In the genomic region with DNA sequence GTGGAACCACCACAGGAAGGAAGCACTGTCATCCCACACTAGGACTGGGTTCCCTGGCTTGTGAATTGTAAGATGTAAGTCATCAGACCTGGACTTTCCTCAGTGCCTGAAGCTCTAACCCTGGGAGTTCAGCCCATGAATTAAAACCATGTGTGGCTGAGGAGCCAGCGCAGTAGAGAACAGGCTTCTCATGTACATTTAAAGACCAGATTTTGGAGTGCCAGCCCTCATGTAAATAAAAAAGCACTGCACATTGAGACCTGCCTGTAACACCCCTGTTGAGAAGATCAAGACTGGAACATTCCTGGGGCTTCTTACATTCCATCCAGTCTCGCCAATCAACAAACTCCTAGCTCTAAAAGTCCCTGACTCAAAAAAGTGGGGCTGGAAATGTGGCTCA, we compare ENCODE assay signal across 30 mouse cellular contexts.
DNase-seq lines count a peak whose midpoint lies in the region; ATAC-seq lines count a peak whose summit lies in the region.
"Had no signal": no experiment of that assay in that cellular context is flagged by ENCODE, and none has a peak within 500 bp of the region (broad histone marks: within the 10 kb centered on the region; RNA-seq: fewer than 3 reads in every experiment).

No protein-coding gene starts in this region.

- no peak overlapping the region for H3K9ac ChIP-seq in embryonic facial prominence, embryonic 14.5 days (ENCODE audit: low read depth, low read length)
- no peak overlapping the region for H3K9ac ChIP-seq in limb, embryonic 12.5 days (replicated peaks)
- H3K9ac ChIP-seq: forebrain, embryonic 15.5 days; hindbrain, embryonic 14.5 days; liver, embryonic 14.5 days; lung, embryonic 14.5 days; midbrain, embryonic 12.5 days; neural tube, embryonic 13.5 days; stomach, embryonic 15.5 days had no signal

- no peak for ATAC-seq in embryonic facial prominence, embryonic 14.5 days (ENCODE audit: low read depth)
- ATAC-seq in limb, embryonic 12.5 days (ENCODE audit: insufficient number of reproducible peaks, insufficient read depth, low FRiP score, low TSS enrichment, low read depth) = peak; percentile 78
- ATAC-seq: forebrain, embryonic 15.5 days; intestine, postnatal 0 days had no signal

- peaks cover 4% of the 10 kb centered on the region; the same call in 1 of the 2 replicates for H3K4me1 ChIP-seq in embryonic facial prominence, embryonic 10.5 days
- peaks cover 7% of the 10 kb centered on the region; the same call in 1 of the 2 replicates for H3K4me1 ChIP-seq in embryonic facial prominence, embryonic 14.5 days (ENCODE audit: control insufficient read depth, insufficient read depth, low read length)
- peaks cover 19% of the 10 kb centered on the region; the same call in 1 of the 2 replicates for H3K4me1 ChIP-seq in limb, embryonic 12.5 days (replicated peaks)
- H3K4me1 ChIP-seq: stomach, embryonic 15.5 days had no signal

- WGBS in embryonic facial prominence, embryonic 10.5 days = 56% methylated on average over 2 of the region's 2 CpGs
- 29% methylated on average over 2 of the region's 2 CpGs for WGBS in embryonic facial prominence, embryonic 14.5 days
- WGBS in limb, embryonic 12.5 days = 15% methylated on average over 2 of the region's 2 CpGs

- no peak overlapping the region for H3K27ac ChIP-seq in embryonic facial prominence, embryonic 10.5 days (replicated peaks)
- no peak overlapping the region for H3K27ac ChIP-seq in embryonic facial prominence, embryonic 14.5 days (replicated peaks; ENCODE audit: low read depth, low read length)
- H3K27ac ChIP-seq in limb, embryonic 12.5 days = peak overlapping the region; percentile 57; the same call in 1 of the 2 replicates
- H3K27ac ChIP-seq: forebrain, embryonic 10.5 days; forebrain, embryonic 15.5 days; hindbrain, embryonic 14.5 days; liver, embryonic 14.5 days; midbrain, embryonic 12.5 days; neural tube, embryonic 13.5 days; stomach, embryonic 15.5 days had no signal

- H3K4me3 ChIP-seq in embryonic facial prominence, embryonic 10.5 days = no peak overlapping the region
- no peak overlapping the region for H3K4me3 ChIP-seq in embryonic facial prominence, embryonic 14.5 days (ENCODE audit: low read depth, low read length)
- H3K4me3 ChIP-seq in limb, embryonic 12.5 days (replicated peaks) = no peak overlapping the region
- H3K4me3 ChIP-seq: forebrain, embryonic 10.5 days; forebrain, embryonic 15.5 days; midbrain, embryonic 12.5 days; neural tube, embryonic 13.5 days; stomach, embryonic 15.5 days had no signal

- H3K4me2 ChIP-seq in embryonic facial prominence, embryonic 14.5 days (ENCODE audit: low read depth, low read length) = no peak overlapping the region
- no peak overlapping the region for H3K4me2 ChIP-seq in limb, embryonic 12.5 days
- H3K4me2 ChIP-seq: forebrain, embryonic 15.5 days; heart, embryonic 11.5 days; hindbrain, embryonic 14.5 days; lung, embryonic 14.5 days; midbrain, embryonic 12.5 days; neural tube, embryonic 13.5 days; stomach, embryonic 15.5 days had no signal

- DNase-seq in embryonic facial prominence, embryonic 10.5 days (ENCODE audit: low spot score) = peak; percentile 43
- DNase-seq in embryonic facial prominence, embryonic 14.5 days (ENCODE audit: low spot score) = peak; percentile 41
- no peak for DNase-seq in frontal cortex, postnatal 10 days (ENCODE audit: low spot score in 2 of 2)
- no peak for DNase-seq in cerebellum, postnatal 36 days
- DNase-seq in ovary, postnatal 14 days (ENCODE audit: low spot score) = no peak
- DNase-seq: adrenal gland, postnatal 25 days; B cell, adult 2 months; cerebellum, adult 18-20 months; cerebellum, postnatal 10 days; gastrocnemius, postnatal 14 days; heart, adult 11 months; heart, postnatal 36 days; kidney, adult 9 months; kidney, postnatal 10 days; layer of hippocampus, postnatal 36 days; left cerebral cortex, postnatal 4 days; lung, embryonic 14.5 days; lung, postnatal 36 days; retina, postnatal 1 day; right cerebral cortex, postnatal 14 days had no signal

- H3K9me3 ChIP-seq in embryonic facial prominence, embryonic 10.5 days = no peaks in the 10 kb centered on the region
- H3K9me3 ChIP-seq in embryonic facial prominence, embryonic 14.5 days (ENCODE audit: control insufficient read depth, low read length) = no peaks in the 10 kb centered on the region
- H3K9me3 ChIP-seq in limb, embryonic 12.5 days = no peaks in the 10 kb centered on the region
- H3K9me3 ChIP-seq: forebrain, embryonic 10.5 days; forebrain, embryonic 15.5 days; midbrain, embryonic 12.5 days; neural tube, embryonic 13.5 days; stomach, embryonic 15.5 days had no signal

- no peaks in the 10 kb centered on the region for H3K27me3 ChIP-seq in embryonic facial prominence, embryonic 10.5 days (replicated peaks; ENCODE audit: low read depth, poor library complexity, severe bottlenecking)
- H3K27me3 ChIP-seq in embryonic facial prominence, embryonic 14.5 days (replicated peaks; ENCODE audit: control insufficient read depth, insufficient read depth, low read length) = no peaks in the 10 kb centered on the region
- no peaks in the 10 kb centered on the region for H3K27me3 ChIP-seq in limb, embryonic 12.5 days
- H3K27me3 ChIP-seq: forebrain, embryonic 15.5 days; midbrain, embryonic 12.5 days; neural tube, embryonic 13.5 days; stomach, embryonic 15.5 days had no signal

- no peaks in the 10 kb centered on the region for H3K36me3 ChIP-seq in embryonic facial prominence, embryonic 10.5 days (replicated peaks)
- H3K36me3 ChIP-seq in embryonic facial prominence, embryonic 14.5 days (ENCODE audit: control insufficient read depth, insufficient read depth, low read length) = no peaks in the 10 kb centered on the region
- no peaks in the 10 kb centered on the region for H3K36me3 ChIP-seq in limb, embryonic 12.5 days
- H3K36me3 ChIP-seq: forebrain, embryonic 10.5 days; forebrain, embryonic 15.5 days; midbrain, embryonic 12.5 days; neural tube, embryonic 13.5 days; stomach, embryonic 15.5 days had no signal

Comparison
In these comparisons a context has a peak if more than half of its experiments do, and no peak if none do; other contexts are left out.
1. DNase-seq: peak in embryonic facial prominence, embryonic 10.5 days (single experiment) and embryonic facial prominence, embryonic 14.5 days (single experiment); none in frontal cortex, postnatal 10 days (0 of 2), cerebellum, postnatal 36 days (0 of 2) and ovary, postnatal 14 days (single experiment).